Mouse (Mus musculus) lung, postnatal 0 days (tissue): ENCODE results near the gene Rptn.

Experiments
- CTCF ChIP-seq: IDR thresholded peaks from 2 replicates; pipeline ENCODE4 v1.5.1; 2016; ENCODE audit warnings: antibody characterized with exemption, mild to moderate bottlenecking
- EP300 ChIP-seq: IDR thresholded peaks from 2 replicates; pipeline ENCODE4 v1.6.1; 2016; ENCODE audit warnings: antibody characterized with exemption, mild to moderate bottlenecking, control low read depth

GRCm38 (mm10) chr3:93411905-93412304, 18.4 kb downstream of the Rptn start:
- TF ChIP-seq CTCF (no peak), EP300 (no peak)
